In the genomic region with DNA sequence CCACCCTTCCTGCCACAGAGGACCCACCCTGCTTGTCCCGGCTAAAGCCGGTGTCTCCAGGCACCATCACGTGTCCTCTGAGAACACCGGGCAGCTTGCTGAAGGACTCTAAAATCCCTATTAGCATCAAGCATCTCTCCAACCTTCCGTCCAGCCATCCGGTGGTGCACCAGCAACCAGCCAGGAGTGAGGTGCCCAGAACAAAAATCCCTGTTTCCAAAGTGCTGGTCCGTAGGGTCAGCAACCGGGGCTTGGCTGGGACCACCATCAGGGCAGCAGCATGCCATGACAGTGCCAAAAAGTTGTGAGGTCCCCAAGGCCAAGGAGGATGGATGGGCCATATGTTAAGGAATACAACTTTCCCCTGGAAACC, we compare ENCODE assay signal across 11 mouse cellular contexts. TPM values are rescaled to one million over a fixed set of nuclear protein-coding genes. Genes with fewer than 3 reads are reported as not detected.
DNase-seq lines count a peak whose midpoint lies in the region; ATAC-seq lines count a peak whose summit lies in the region.
"Had no signal": no experiment of that assay in that cellular context is flagged by ENCODE, and none has a peak within 500 bp of the region (broad histone marks: within the 10 kb centered on the region; RNA-seq: fewer than 3 reads in every experiment).

No protein-coding gene starts in this region.

- DNase-seq in cerebellum, adult 11-12 months = peak; percentile 62
- DNase-seq in cerebellum, postnatal 4 days (ENCODE audit: low spot score in 2 of 2) = no peak
- peak; percentile 48 for DNase-seq in retina, adult 2 months (ENCODE audit: low read depth, low spot score)
- DNase-seq in retina, postnatal 1 day = no peak
- DNase-seq in c-Kit-positive CD71-positive TER-119-positive erythroid progenitor cells, embryonic 14.5 days (ENCODE audit: low spot score) = no peak
- no peak for DNase-seq in left cerebral cortex, adult 11 months (ENCODE audit: low spot score)
- DNase-seq: lung, postnatal 36 days; spleen, adult 18-20 months had no signal

- no peak overlapping the region for H3K9ac ChIP-seq in limb, embryonic 13.5 days
- peak overlapping the region; percentile 96 for H3K9ac ChIP-seq in neural tube, embryonic 15.5 days (replicated peaks)
- H3K9ac ChIP-seq: limb, embryonic 15.5 days had no signal

- no peak overlapping the region for H3K4me3 ChIP-seq in limb, embryonic 13.5 days
- H3K4me3 ChIP-seq in neural tube, embryonic 15.5 days (replicated peaks) = peak overlapping the region; percentile 89

- ATAC-seq in limb, embryonic 13.5 days (ENCODE audit: low FRiP score, low read depth) = no peak
- no peak for ATAC-seq in neural tube, embryonic 15.5 days (ENCODE audit: low FRiP score)

- peak overlapping the region; percentile 94; the same call in 1 of the 2 replicates for H3K4me2 ChIP-seq in limb, embryonic 13.5 days (replicated peaks)
- H3K4me2 ChIP-seq in neural tube, embryonic 15.5 days = peak overlapping the region; percentile 88

- peaks cover 13% of the 10 kb centered on the region for H3K4me1 ChIP-seq in limb, embryonic 13.5 days
- peaks cover 55% of the 10 kb centered on the region for H3K4me1 ChIP-seq in neural tube, embryonic 15.5 days

- no peaks in the 10 kb centered on the region for H3K36me3 ChIP-seq in limb, embryonic 13.5 days
- H3K36me3 ChIP-seq in neural tube, embryonic 15.5 days = no peaks in the 10 kb centered on the region
- H3K36me3 ChIP-seq: limb, embryonic 15.5 days had no signal

- WGBS in limb, embryonic 13.5 days = 95% methylated on average over 8 of the region's 8 CpGs
- 77% methylated on average over 8 of the region's 8 CpGs for WGBS in neural tube, embryonic 15.5 days

- no peaks in the 10 kb centered on the region for H3K9me3 ChIP-seq in limb, embryonic 13.5 days
- H3K9me3 ChIP-seq in neural tube, embryonic 15.5 days (replicated peaks) = no peaks in the 10 kb centered on the region
- H3K9me3 ChIP-seq: limb, embryonic 15.5 days had no signal

- no peak overlapping the region for H3K27ac ChIP-seq in limb, embryonic 13.5 days
- H3K27ac ChIP-seq in neural tube, embryonic 15.5 days (replicated peaks) = 0 out of 2 replicates have a peak overlapping the region, but pooled peaks have one; percentile 98
- H3K27ac ChIP-seq: limb, embryonic 15.5 days had no signal

- H3K27me3 ChIP-seq in limb, embryonic 13.5 days = peaks cover 34% of the 10 kb centered on the region
- peaks cover 3% of the 10 kb centered on the region; the same call in 1 of the 2 replicates for H3K27me3 ChIP-seq in neural tube, embryonic 15.5 days (replicated peaks)

RNA-seq across cellular contexts. Expression of gene Amer2, which starts 6.9 kb away (rescaled TPM):
- polyA plus RNA-seq in limb, embryonic 13.5 days (2015; fragmentation: Nextera tagmentation; extraction: Ambion mirVana) = 1.8 and 2.3 TPM in 2 replicates
- 21.8 and 30.5 TPM in 2 replicates for polyA plus RNA-seq in neural tube, embryonic 15.5 days (2015; fragmentation: Nextera tagmentation; extraction: Ambion mirVana)

Comparison
In these comparisons a context has a peak if more than half of its experiments do, and no peak if none do; other contexts are left out.
1. DNase-seq: peak in cerebellum, adult 11-12 months (single experiment) and retina, adult 2 months (single experiment); none in cerebellum, postnatal 4 days (0 of 2), retina, postnatal 1 day (single experiment), c-Kit-positive CD71-positive TER-119-positive erythroid progenitor cells, embryonic 14.5 days (single experiment) and left cerebral cortex, adult 11 months (single experiment).